Mouse (Mus musculus) adrenal gland, adult 2 months (tissue): ENCODE measurements around the gene Olfr373. TPM values are rescaled to one million over a fixed set of nuclear protein-coding genes. Genes with fewer than 3 reads are reported as not detected.

Experiments used
- DNase-seq: peaks from one replicate; pipeline ENCODE4 v3.0.0; 2021
- polyA plus RNA-seq: library from polyadenylated mRNA; depleted of rRNA; stranded (reverse); fragments of >200 nt; gene quantifications from 2 replicates; pipeline ENCODE4 v1.2.3, GENCODE M21; 2012; rRNA removed
- total RNA-seq, 2 experiments: library from RNA; stranded (reverse); gene quantifications; 2 replicates each; pipeline ENCODE4 v1.2.3; 2021

Gene Olfr373
- total and polyA plus RNA-seq, 3 experiments, result not detected

DNA sequence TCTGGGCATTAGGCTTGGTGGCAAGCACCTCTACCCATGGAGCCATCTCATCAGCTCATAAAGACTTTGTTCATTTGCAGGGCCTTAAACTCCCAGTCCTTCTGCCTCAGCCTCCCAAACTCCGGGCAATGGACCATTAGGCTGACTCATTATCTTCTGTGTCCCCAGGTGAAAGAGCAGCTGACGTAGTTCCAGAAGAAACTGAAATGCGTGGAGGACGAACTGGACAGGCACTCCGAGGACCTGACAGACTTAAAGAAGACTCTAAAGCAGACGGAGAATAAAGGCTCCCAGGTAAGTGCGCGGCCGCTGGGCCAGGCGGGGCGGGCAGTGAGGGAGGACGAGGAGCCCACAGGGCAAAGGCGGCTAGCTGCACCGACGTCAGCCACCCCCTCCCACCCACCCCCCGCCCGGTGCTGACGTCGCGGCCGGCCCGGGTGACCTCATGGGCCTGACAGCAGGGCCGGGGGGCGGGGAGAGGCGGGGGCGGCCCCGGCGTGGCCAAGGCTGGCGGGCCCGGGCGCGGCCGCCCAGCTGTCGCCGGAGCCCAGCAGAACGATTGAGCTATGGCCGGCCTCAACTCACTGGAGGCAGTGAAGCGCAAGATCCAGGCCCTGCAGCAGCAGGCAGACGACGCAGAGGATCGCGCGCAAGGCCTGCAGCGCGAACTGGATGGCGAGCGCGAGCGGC is 51.9 kb downstream of the Olfr373 start, which contains the start of gene Tpm4:
Gene Tpm4 (plus strand): TSS at position 220 of the 690 bp plus-strand sequence.
- DNase-seq, result peak; percentile 88

DNA sequence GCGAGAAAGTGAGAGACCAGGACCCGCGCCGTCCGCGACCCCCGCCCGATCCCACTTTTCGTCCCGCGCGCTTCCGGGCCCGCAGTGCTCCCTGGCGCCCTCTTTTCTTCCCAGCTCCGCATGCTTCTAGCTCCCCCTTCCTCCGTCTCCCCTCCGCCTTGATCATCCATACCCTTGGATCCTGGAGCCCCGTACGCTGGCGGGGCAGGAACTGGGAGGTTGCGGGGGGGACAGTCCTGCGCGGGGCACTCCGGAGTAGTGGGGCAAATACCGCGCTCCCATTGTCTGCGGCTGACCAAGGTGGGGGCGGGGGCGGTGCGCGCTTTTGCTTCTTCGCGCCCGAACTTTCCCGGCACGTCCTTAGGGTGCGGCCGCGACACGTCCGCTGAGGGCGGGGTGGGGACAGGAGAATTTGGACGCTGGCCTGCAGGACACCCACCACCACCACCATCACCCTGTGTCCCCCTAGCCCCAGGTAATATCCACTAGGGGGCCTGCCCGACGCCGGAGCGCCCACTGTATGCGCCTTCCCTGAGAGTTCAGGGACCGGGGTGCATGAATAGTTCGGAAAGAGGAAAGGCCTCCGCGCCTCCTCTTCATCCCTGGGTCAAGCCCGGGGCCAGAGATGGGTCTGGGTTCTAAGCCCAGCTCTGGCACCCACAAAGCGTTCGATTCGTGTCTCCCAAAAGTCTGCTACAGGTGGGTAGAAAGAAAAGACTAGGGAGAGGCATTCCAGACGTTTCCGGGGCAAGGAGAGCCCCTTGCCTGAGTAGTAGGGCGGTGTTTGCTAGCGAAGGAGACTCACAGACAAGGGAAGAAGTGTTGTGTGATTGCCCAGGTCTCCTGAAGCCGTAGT is 52.7 kb downstream of the Olfr373 start:
- DNase-seq, result peak; percentile 63

DNA sequence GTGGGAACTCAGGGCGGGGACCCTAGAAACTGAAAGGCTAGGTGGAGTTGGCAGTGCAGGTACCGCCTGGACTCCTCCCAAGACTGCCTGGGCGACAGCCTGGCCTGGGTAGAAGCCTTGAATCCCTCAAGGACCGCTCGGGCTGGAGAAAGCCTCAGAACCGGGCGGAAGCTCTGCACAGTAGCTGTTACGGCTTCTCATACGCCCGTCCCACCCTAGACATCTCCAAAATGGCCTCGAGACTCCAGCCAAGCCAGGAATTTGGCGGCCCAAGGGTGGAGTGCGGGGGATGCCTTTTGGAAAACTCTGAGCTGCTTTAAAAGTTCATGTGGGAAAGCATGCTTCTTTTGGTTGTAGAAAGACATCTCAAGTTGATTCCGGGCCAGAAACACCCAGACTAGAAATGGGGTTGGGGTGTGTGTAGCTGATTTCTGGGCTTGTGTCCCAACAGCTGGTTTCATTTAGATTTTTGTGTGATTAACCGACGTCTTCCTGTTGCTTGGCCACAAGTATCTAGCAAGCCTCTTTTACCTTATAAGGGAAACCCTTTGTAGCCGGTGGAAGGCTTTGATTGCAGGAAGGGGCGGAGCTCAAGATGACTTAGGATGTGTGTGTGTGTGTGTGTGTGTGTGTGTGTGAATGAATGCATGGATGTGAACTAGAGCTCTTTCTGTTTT is 53.5 kb downstream of the Olfr373 start:
- DNase-seq, result peak; percentile 79

DNA sequence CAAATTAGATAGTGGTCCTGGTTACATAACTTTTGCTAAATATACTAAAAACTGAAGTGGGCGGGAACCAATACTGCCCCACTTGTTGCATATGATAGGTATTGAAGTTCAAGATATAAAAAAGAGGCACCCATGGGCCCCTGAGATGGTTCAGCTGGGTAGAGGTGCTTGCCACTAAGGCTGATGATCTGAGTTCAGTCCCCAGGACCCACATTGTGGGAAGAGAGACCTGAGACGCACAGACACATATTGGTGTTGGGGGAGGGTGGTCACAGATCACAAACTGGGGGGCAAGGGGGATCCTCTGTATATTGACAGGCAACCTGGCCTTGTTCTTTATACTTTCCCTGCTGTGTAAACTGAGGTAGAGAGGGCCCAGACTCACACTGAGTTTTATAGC is 54.5 kb downstream of the Olfr373 start:
- DNase-seq, result no peak

DNA sequence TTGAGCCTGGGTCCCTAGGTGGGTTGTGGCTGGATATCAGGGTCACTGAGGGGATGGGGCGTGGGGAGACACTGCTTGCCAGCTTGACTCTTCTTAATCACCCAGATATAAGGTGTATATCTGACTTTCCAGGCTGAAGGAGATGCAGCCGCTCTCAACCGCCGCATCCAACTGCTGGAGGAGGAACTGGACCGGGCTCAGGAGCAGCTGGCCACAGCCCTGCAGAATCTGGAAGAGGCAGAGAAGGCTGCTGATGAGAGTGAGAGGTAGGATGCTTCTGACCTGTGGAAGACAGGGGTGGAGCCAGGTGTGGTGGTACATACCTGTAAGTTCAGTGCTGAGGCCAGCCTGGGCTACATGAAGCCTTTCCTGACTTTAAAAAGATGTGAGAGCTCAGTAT is 55.5 kb downstream of the Olfr373 start:
- DNase-seq, result no peak

DNA sequence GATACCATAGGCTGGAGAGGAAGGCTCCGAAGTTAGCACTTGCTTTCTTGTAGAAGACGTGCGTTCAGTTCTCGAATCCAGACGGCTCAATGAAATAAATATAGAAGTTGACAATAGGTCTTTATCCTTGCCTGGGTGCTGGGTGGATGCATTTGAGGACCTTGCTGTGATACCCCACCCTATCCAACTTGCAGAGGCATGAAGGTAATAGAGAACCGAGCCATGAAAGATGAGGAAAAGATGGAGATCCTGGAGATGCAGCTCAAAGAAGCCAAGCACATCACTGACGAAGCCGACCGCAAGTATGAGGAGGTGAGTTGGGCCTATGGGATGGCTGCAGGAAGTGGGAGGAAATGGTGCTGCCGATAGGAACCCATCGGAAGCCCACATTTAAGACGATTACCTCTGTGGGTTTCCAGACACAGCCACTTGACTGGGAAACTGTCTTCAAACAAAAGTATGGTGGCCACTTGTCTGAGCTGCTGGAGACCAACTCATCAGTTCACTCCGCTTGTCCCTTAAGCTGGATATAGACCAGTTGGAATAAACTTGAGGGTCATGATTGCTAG is 60.4 kb downstream of the Olfr373 start:
- DNase-seq, result no peak

DNA sequence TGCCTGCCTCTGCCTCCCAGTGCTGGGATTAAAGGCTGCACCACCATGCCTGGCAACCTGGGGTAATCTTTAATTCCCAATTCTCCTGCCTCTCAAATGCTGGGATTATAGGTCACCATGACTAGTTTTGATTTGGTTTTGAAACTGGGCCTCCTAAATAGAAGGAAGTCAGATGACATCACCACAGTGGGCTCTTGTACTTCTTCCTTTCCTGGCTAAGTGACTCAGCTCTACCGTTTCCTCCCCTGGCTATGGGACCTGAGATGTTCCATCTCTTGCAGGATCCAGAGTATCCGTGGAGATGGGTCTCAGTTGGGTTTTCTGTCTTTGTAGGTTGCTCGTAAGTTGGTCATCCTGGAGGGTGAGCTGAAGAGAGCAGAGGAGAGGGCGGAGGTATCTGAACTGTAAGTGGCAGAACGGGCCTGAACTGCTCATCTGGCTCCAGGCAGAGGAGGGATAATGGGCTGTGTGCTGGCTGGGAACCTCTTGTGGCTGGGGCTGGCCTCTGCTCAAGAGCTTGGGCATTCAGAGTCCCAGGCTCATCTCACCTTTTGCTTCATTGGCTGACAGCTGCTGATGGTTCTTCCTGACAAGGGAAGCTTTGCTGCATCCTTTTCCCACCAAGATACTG is 61.5 kb downstream of the Olfr373 start:
- DNase-seq, result no peak

DNA sequence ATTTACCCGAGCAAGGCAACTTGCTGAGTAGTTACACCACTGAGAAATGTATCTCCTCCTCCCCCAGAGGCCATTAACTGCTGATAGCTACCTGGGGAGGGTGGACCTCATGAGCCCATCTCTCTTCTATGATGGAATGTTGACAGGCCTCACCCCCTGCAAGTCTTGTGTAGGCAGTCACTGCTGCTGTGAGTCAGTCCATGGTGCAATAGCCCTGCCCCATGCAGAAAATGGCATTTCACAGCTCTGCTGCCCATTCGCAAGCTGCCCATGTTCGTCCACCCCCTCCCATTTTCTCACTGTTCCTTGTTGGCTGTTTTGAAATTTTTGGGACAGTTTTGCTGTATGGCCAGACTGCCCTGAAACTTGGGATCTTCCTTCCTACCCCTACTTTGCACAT is 62.5 kb downstream of the Olfr373 start:
- DNase-seq, result peak; percentile 62

DNA sequence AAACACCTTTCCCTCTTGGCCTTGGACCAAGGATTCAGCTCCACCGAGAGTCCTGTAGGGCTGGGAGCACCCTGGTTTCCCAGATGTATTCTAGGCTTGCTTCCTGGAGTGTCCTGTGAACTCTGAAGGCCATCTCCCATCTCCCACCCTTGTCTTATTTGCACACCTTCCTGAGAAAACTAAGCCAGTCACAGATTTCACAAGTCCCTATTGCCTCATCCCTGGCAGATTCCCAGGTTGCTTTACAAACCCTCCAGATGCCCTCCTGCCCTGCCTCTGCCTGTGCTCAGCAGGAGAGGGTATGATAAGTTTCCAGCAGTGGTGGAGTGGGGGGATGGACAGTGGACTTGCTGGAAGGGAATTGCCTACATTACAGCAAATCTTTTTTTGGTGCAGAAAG is 63.1 kb downstream of the Olfr373 start:
- DNase-seq, result peak; percentile 81

DNA sequence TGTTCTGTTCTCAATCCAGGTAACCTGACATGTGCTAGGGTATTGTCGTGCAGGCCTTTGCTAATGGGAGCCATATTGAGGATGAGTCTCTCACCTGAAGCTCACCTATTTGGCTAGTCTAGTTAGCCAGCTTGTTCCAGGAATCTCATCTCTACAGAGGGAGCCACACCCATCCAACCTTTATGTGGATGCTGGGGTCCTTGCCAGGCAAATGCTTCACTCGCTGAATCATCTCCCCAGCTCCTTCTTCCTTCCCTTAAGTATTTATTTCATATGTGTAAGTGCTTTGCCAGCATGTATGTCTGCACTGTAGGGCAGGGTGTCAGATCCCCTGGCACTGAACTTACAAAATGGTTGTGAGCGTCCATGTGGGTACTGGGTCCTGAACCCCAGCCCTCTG is 63.6 kb downstream of the Olfr373 start:
- no peak for DNase-seq

DNA sequence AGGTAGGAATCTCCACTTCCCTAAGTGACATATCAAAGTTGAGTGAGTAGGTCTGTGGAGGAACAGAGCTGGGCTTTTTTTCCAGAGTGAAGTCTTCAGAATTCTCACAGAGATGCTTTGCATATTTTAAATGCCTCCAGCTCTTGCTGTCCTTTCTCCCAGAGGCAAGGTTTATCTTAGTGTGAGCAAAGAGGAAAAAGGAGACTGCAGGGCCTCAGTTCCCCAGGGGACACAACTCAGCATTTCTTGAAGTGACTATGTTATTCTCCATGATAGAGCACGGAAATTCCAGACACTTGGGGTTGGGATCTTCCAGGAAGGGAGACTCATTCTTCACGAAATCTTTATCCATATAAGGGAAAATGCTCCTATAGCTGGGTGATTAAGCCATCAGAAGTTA is 64.3 kb downstream of the Olfr373 start:
- no peak for DNase-seq

DNA sequence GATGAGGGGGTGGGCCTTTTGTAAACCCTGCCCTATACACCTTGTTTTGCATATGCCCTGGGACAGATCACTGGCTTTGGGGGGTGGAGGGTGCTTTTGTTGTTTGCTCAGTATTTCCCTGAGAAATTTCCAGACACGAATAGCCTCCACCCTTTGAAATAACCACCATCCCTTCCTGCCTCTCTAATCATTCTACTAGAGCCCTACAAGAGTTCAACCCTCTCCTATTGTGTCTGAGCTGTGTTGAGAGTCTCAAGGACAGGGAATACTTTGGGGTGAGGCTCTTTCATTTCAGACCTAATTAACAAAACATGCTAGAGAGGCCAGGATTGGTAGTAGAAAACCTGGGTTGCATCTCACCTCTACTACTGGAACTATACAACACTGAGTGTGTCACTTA is 66.1 kb downstream of the Olfr373 start:
- DNase-seq, result no peak

DNA sequence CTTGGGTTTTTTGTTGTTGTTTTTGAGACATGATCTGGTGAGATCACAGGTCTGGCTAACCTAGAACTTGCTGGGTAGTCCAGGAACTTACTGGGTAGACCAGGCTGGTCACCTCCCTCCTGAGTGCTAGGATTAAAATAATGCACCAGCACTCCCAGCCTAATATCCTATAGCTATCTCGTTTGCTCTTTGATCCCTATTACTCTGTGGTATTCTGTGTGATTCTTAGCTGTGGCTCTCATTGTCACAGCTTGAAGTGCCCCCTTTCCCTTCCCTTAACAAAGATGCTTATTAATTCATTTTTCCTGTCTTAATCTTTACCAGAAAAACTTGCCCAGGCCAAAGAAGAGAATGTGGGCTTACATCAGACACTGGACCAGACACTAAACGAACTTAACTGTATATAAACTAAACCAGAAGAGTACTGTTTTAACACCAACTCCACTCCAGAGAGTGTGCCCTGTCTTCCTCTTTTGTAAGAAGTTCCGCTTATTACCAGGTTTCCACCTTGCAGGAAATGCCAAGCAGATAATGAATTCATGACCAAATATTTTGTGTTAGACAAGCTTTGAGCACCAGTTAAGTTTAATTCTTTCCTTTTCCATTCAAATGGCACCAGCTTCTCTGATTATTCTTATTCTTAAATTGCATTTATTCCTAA is 68.6 kb downstream of the Olfr373 start:
- no peak for DNase-seq

Other genes starting within 250 kb of the Olfr373 start
- 1 to 10 TPM; 4.7 to 6.6 TPM for gene Zfp709, start 201.2 kb upstream of the Olfr373 start, total RNA-seq
- 0.10 and 0.19 TPM in 2 replicates for gene Zfp709, start 201.2 kb upstream of the Olfr373 start, polyA plus RNA-seq
- 1 to 10 TPM; 5.7 to 7.3 TPM for gene Zfp882, start 174.6 kb upstream of the Olfr373 start, total RNA-seq
- 0.11 and 0.21 TPM in 2 replicates for gene Zfp882, start 174.6 kb upstream of the Olfr373 start, polyA plus RNA-seq
- gene Zfp617, start 174.5 kb upstream of the Olfr373 start, total RNA-seq, result 10 to 100 TPM; 26.8 to 45.2 TPM
- 0.59 and 0.71 TPM in 2 replicates for gene Zfp617, start 174.5 kb upstream of the Olfr373 start, polyA plus RNA-seq
- gene Zfp961, start 132.1 kb upstream of the Olfr373 start, total RNA-seq, result 10 to 100 TPM; 17.0 to 26.0 TPM
- 0.71 and 1.3 TPM in 2 replicates for gene Zfp961, start 132.1 kb upstream of the Olfr373 start, polyA plus RNA-seq
- gene Cyp4f18, start 73.6 kb upstream of the Olfr373 start, total RNA-seq, result 10 to 100 TPM in 1 of 2 experiments, 1 to 10 TPM in 1; 8.1 to 15.7 TPM
- gene Cyp4f18, start 73.6 kb upstream of the Olfr373 start, polyA plus RNA-seq, result 10.8 and 19.0 TPM in 2 replicates
- gene Olfr372, start 42.0 kb upstream of the Olfr373 start, total RNA-seq, result not detected
- not detected in 2 replicates for gene Olfr372, start 42.0 kb upstream of the Olfr373 start, polyA plus RNA-seq
- gene Olfr374, start 23.9 kb downstream of the Olfr373 start, total RNA-seq, result not detected
- gene Olfr374, start 23.9 kb downstream of the Olfr373 start, polyA plus RNA-seq, result not detected in 2 replicates
- 100 to 1,000 TPM; 188 to 222 TPM for gene Tpm4, start 51.8 kb downstream of the Olfr373 start, total RNA-seq
- gene Tpm4, start 51.8 kb downstream of the Olfr373 start, polyA plus RNA-seq, result 30.1 and 33.3 TPM in 2 replicates
- gene Rab8a, start 78.0 kb downstream of the Olfr373 start, total RNA-seq, result 10 to 100 TPM; 61.7 to 79.3 TPM
- 16.2 and 16.9 TPM in 2 replicates for gene Rab8a, start 78.0 kb downstream of the Olfr373 start, polyA plus RNA-seq
- gene Hsh2d, start 106.5 kb downstream of the Olfr373 start, total RNA-seq, result not detected
- gene Hsh2d, start 106.5 kb downstream of the Olfr373 start, polyA plus RNA-seq, result 0.17 TPM in 1 of 2 replicates, not detected in the other
- gene Cib3, start 129.7 kb downstream of the Olfr373 start, total RNA-seq, result not detected
- 0.07 TPM in 1 of 2 replicates, not detected in the other for gene Cib3, start 129.7 kb downstream of the Olfr373 start, polyA plus RNA-seq
- gene Gm11034, start 130.5 kb downstream of the Olfr373 start, total RNA-seq, result not detected
- not detected in 2 replicates for gene Gm11034, start 130.5 kb downstream of the Olfr373 start, polyA plus RNA-seq
- 10 to 100 TPM; 58.6 to 63.8 TPM for gene Fam32a, start 136.6 kb downstream of the Olfr373 start, total RNA-seq
- gene Fam32a, start 136.6 kb downstream of the Olfr373 start, polyA plus RNA-seq, result 21.0 and 23.3 TPM in 2 replicates
- 10 to 100 TPM; 66.3 to 67.8 TPM for gene Ap1m1, start 156.8 kb downstream of the Olfr373 start, total RNA-seq
- 62.1 and 75.1 TPM in 2 replicates for gene Ap1m1, start 156.8 kb downstream of the Olfr373 start, polyA plus RNA-seq
- gene Gm10282, start 222.1 kb downstream of the Olfr373 start, total RNA-seq, result 10 to 100 TPM in 1 of 2 experiments, 1 to 10 TPM in 1; 6.4 to 17.1 TPM
- 0.10 and 0.33 TPM in 2 replicates for gene Gm10282, start 222.1 kb downstream of the Olfr373 start, polyA plus RNA-seq
- gene Klf2, start 235.9 kb downstream of the Olfr373 start, total RNA-seq, result 10 to 100 TPM; 34.4 to 53.0 TPM
- gene Klf2, start 235.9 kb downstream of the Olfr373 start, polyA plus RNA-seq, result 94.5 and 128 TPM in 2 replicates